Mouse (Mus musculus) forebrain, embryonic 16.5 days (tissue): ENCODE data around the gene Kel. TPM values are rescaled to one million over a fixed set of nuclear protein-coding genes. Genes with fewer than 3 reads are reported as not detected.

ENCODE experiments used
- ATAC-seq: fragments of 200-750 bp; cut with Nextera tagmentation; 2 replicates; pipeline ENCODE4 v1.8.0; 2017; ENCODE audit warnings: mild to moderate bottlenecking, moderate library complexity
- H3K27ac ChIP-seq: fragments of 300-500 bp; sonication (generic); 2 replicates; pipeline ENCODE4 v1.5.1; 2014; ENCODE audit warnings: low read length, control low read depth
- H3K27me3 ChIP-seq: fragments of 300-500 bp; sonication (generic); replicated peaks from 2 replicates; pipeline ENCODE4 v1.6.1; 2014; ENCODE audit warnings: low read length; ENCODE audit not compliant: control insufficient read depth, insufficient read depth
- H3K36me3 ChIP-seq: fragments of 300-500 bp; sonication (generic); 2 replicates; pipeline ENCODE4 v1.6.1; 2014; ENCODE audit not compliant: control insufficient read depth, insufficient read depth
- H3K4me1 ChIP-seq: fragments of 300-500 bp; sonication (generic); replicated peaks from 2 replicates; pipeline ENCODE4 v1.6.1; 2014; ENCODE audit warnings: low read length; ENCODE audit not compliant: control insufficient read depth, insufficient read depth
- H3K4me2 ChIP-seq: fragments of 300-500 bp; sonication (generic); 2 replicates; pipeline ENCODE4 v1.6.1; 2014; ENCODE audit warnings: mild to moderate bottlenecking, low read length, control low read depth
- H3K4me3 ChIP-seq: fragments of 300-500 bp; sonication (generic); replicated peaks from 2 replicates; pipeline ENCODE4 v1.5.1; 2014; ENCODE audit warnings: mild to moderate bottlenecking, low read length, control low read depth
- H3K9ac ChIP-seq: fragments of 300-500 bp; sonication (generic); replicated peaks from 2 replicates; pipeline ENCODE4 v1.6.1; 2014; ENCODE audit warnings: low read depth, low read length, control low read depth
- H3K9me3 ChIP-seq: fragments of 300-500 bp; sonication (generic); 2 replicates; pipeline ENCODE4 v1.6.1; 2016; ENCODE audit warnings: low read length; ENCODE audit not compliant: control insufficient read depth
- WGBS: fragments of 180-500 bp; shearing (Covaris S2); extraction: QIAGEN DNeasy Blood & Tissue Kit; methylation state at CpG from one replicate; pipeline ENCODE4 v1.1.7; 2014; 5-methylcytosine and 5-hydroxymethylcytosine counted together
- polyA plus RNA-seq: library from polyadenylated mRNA; unstranded; fragments of >200 nt; fragmentation: Nextera tagmentation; extraction: Ambion mirVana; gene quantifications from 2 replicates; pipeline ENCODE4 v1.2.1, GENCODE M21; 2015

Kel gene
- polyA plus RNA-seq, 1 experiment from 2014 or later = 0.48 TPM

- 83% methylated on average over 1 of the region's 1 CpGs for WGBS
- Histone ChIP-seq H3K9ac (no peak overlapping the region), H3K4me3 (no peak overlapping the region), H3K9me3 (no peaks in the 10 kb centered on the region), H3K36me3 (no peaks in the 10 kb centered on the region), H3K27ac (no peak overlapping the region), H3K4me2 (no peak overlapping the region), H3K27me3 (no peaks in the 10 kb centered on the region), H3K4me1 (no peaks in the 10 kb centered on the region)
- no peak for ATAC-seq
Observed at GRCm38 (mm10) chr6:41658487-41658886, 45.7 kb downstream of the Kel start.

GRCm38 (mm10) chr6:41654648-41655047 is 49.5 kb downstream of the Kel start:
- H3K9me3 ChIP-seq = no peaks in the 10 kb centered on the region
- H3K4me1 ChIP-seq = no peaks in the 10 kb centered on the region
- no peak overlapping the region for H3K27ac ChIP-seq
- no peaks in the 10 kb centered on the region for H3K27me3 ChIP-seq
- 86% methylated on average over 8 of the region's 8 CpGs for WGBS
- no peak overlapping the region for H3K4me3 ChIP-seq
- no peak overlapping the region for H3K9ac ChIP-seq
- ATAC-seq = no peak
- H3K4me2 ChIP-seq = no peak overlapping the region
- no peaks in the 10 kb centered on the region for H3K36me3 ChIP-seq

GRCm38 (mm10) chr6:41653173-41653572 is 51.0 kb downstream of the Kel start:
- Histone ChIP-seq H3K27ac (no peak overlapping the region), H3K36me3 (no peaks in the 10 kb centered on the region), H3K9ac (no peak overlapping the region), H3K4me1 (no peaks in the 10 kb centered on the region), H3K4me2 (no peak overlapping the region), H3K9me3 (no peaks in the 10 kb centered on the region), H3K4me3 (no peak overlapping the region), H3K27me3 (no peaks in the 10 kb centered on the region)
- 92% methylated on average over 5 of the region's 5 CpGs for WGBS
- ATAC-seq = no peak

GRCm38 (mm10) chr6:41646672-41647071 is 57.5 kb downstream of the Kel start:
- Histone ChIP-seq H3K27ac (no peak overlapping the region), H3K9me3 (no peaks in the 10 kb centered on the region), H3K27me3 (no peaks in the 10 kb centered on the region), H3K4me1 (no peaks in the 10 kb centered on the region), H3K9ac (no peak overlapping the region), H3K36me3 (no peaks in the 10 kb centered on the region), H3K4me2 (no peak overlapping the region), H3K4me3 (no peak overlapping the region)
- ATAC-seq = no peak

- Histone ChIP-seq H3K4me2 (no peak overlapping the region), H3K36me3 (no peaks in the 10 kb centered on the region), H3K4me3 (no peak overlapping the region), H3K9me3 (no peaks in the 10 kb centered on the region), H3K9ac (no peak overlapping the region), H3K27me3 (no peaks in the 10 kb centered on the region), H3K4me1 (no peaks in the 10 kb centered on the region), H3K27ac (no peak overlapping the region)
- no peak for ATAC-seq
- WGBS = 83% methylated on average over 3 of the region's 3 CpGs
Observed at GRCm38 (mm10) chr6:41646220-41646619, 57.9 kb downstream of the Kel start.

GRCm38 (mm10) chr6:41643227-41643626 is 60.9 kb downstream of the Kel start:
- Histone ChIP-seq H3K36me3 (no peaks in the 10 kb centered on the region), H3K27me3 (no peaks in the 10 kb centered on the region), H3K9me3 (no peaks in the 10 kb centered on the region), H3K4me2 (no peak overlapping the region), H3K27ac (no peak overlapping the region), H3K9ac (no peak overlapping the region), H3K4me3 (no peak overlapping the region), H3K4me1 (no peaks in the 10 kb centered on the region)
- ATAC-seq = no peak
- WGBS = 89% methylated on average over 3 of the region's 3 CpGs

- Histone ChIP-seq H3K36me3 (no peaks in the 10 kb centered on the region), H3K9ac (no peak overlapping the region), H3K9me3 (no peaks in the 10 kb centered on the region), H3K27me3 (no peaks in the 10 kb centered on the region), H3K4me1 (no peaks in the 10 kb centered on the region), H3K4me2 (no peak overlapping the region), H3K4me3 (no peak overlapping the region), H3K27ac (no peak overlapping the region)
- no peak for ATAC-seq
- 91% methylated on average over 4 of the region's 4 CpGs for WGBS
Observed at GRCm38 (mm10) chr6:41642765-41643164, 61.4 kb downstream of the Kel start.

- no peak overlapping the region for H3K27ac ChIP-seq
- no peak for ATAC-seq
- no peaks in the 10 kb centered on the region for H3K9me3 ChIP-seq
- no peak overlapping the region for H3K4me3 ChIP-seq
- H3K9ac ChIP-seq = no peak overlapping the region
- H3K27me3 ChIP-seq = no peaks in the 10 kb centered on the region
- no peaks in the 10 kb centered on the region for H3K36me3 ChIP-seq
- H3K4me1 ChIP-seq = 0 out of 2 replicates have a peak, but pooled peaks cover 2% of the 10 kb centered on the region
- H3K4me2 ChIP-seq = no peak overlapping the region
- 86% methylated on average over 6 of the region's 6 CpGs for WGBS
Observed at GRCm38 (mm10) chr6:41641173-41641866, 62.8 kb downstream of the Kel start.

- H3K4me1 ChIP-seq = 0 out of 2 replicates have a peak, but pooled peaks cover 2% of the 10 kb centered on the region
- no peak overlapping the region for H3K27ac ChIP-seq
- no peaks in the 10 kb centered on the region for H3K27me3 ChIP-seq
- H3K9me3 ChIP-seq = no peaks in the 10 kb centered on the region
- H3K4me2 ChIP-seq = no peak overlapping the region
- WGBS = 60% methylated on average over 3 of the region's 3 CpGs
- no peaks in the 10 kb centered on the region for H3K36me3 ChIP-seq
- ATAC-seq = no peak
- H3K9ac ChIP-seq = no peak overlapping the region
- H3K4me3 ChIP-seq = no peak overlapping the region
Observed at GRCm38 (mm10) chr6:41640449-41640848, 63.7 kb downstream of the Kel start.
